Mouse (Mus musculus): ENCODE data around the gene Adamts4.

- TF ChIP-seq CHD1 (IDR thresholded peaks at IDR 0.05; ENCODE audit: low read depth, low read length) (no peak), CTCF (conservative IDR thresholded peaks at IDR 0.05 in 1 of 2, IDR thresholded peaks at IDR 0.05 in 1 of 2; ENCODE audit: low read depth in 2 of 2, low read length in 2 of 2) (no peak), JUND (conservative IDR thresholded peaks at IDR 0.05; ENCODE audit: low read depth, low read length) (no peak)
Measured at GRCm38 (mm10) chr1:171280916-171281527, 30.8 kb downstream of the Adamts4 start, which contains the start of gene Ppox.
